30 mouse cellular contexts compared by ENCODE assay signal in genomic region chrX:20418461-20418860, GRCm38 (mm10). TPM values are rescaled to one million over a fixed set of nuclear protein-coding genes. Genes with fewer than 3 reads are reported as not detected.
A peak's percentile ranks its signal among the peaks of the same experiment; 100 is the strongest.
DNase-seq lines count a peak whose midpoint lies in the region; ATAC-seq and TF ChIP-seq lines count a peak whose summit lies in the region.
"Had no signal": no experiment of that assay in that cellular context is flagged by ENCODE, and none has a peak within 500 bp of the region (broad histone marks: within the 10 kb centered on the region; RNA-seq: fewer than 3 reads in every experiment).

No protein-coding gene starts in this region.

- H3K9me3 ChIP-seq in lung, postnatal 0 days (ENCODE audit: low read length): no peaks in the 10 kb centered on the region
- no peaks in the 10 kb centered on the region for H3K9me3 ChIP-seq in limb, embryonic 10.5 days (replicated peaks)
- no peaks in the 10 kb centered on the region for H3K9me3 ChIP-seq in midbrain, embryonic 10.5 days (replicated peaks)
- H3K9me3 ChIP-seq: embryonic facial prominence, embryonic 12.5 days; heart, embryonic 10.5 days; heart, embryonic 15.5 days; hindbrain, embryonic 12.5 days; intestine, embryonic 15.5 days; liver, embryonic 12.5 days had no signal

- H3K4me2 ChIP-seq in lung, postnatal 0 days (replicated peaks; ENCODE audit: low read depth, low read length): no peak overlapping the region
- H3K4me2 ChIP-seq: embryonic facial prominence, embryonic 12.5 days; heart, embryonic 15.5 days; hindbrain, embryonic 12.5 days; intestine, embryonic 15.5 days; liver, embryonic 12.5 days; midbrain, embryonic 11.5 days had no signal

- no peak overlapping the region for H3K9ac ChIP-seq in lung, postnatal 0 days (replicated peaks; ENCODE audit: low read depth)
- H3K9ac ChIP-seq: embryonic facial prominence, embryonic 12.5 days; forebrain, postnatal 0 days; heart, embryonic 15.5 days; hindbrain, embryonic 12.5 days; intestine, embryonic 15.5 days; liver, embryonic 12.5 days; liver, postnatal 0 days had no signal

- H3K4me3 ChIP-seq in lung, postnatal 0 days (ENCODE audit: low read depth, low read length): no peak overlapping the region
- no peak overlapping the region for H3K4me3 ChIP-seq in bone marrow macrophage, adult 2 months (ENCODE audit: insufficient read depth, low read length)
- H3K4me3 ChIP-seq in limb, embryonic 10.5 days: no peak overlapping the region
- no peak overlapping the region for H3K4me3 ChIP-seq in midbrain, embryonic 10.5 days
- H3K4me3 ChIP-seq: embryonic facial prominence, embryonic 12.5 days; erythroblast, embryonic 14.5 days; heart, embryonic 10.5 days; heart, embryonic 15.5 days; hindbrain, embryonic 12.5 days; intestine, embryonic 15.5 days; layer of hippocampus, adult 2 months; left cerebral cortex, adult 2 months; liver, embryonic 12.5 days had no signal

- TF ChIP-seq POLR2A in bone marrow macrophage, adult 2 months (IDR thresholded peaks at IDR 0.05; ENCODE audit: borderline replicate concordance, low read depth, low read length): no peak

- ATAC-seq in lung, postnatal 0 days: no peak
- ATAC-seq: forebrain, postnatal 0 days; hindbrain, postnatal 0 days; intestine, embryonic 15.5 days; liver, embryonic 12.5 days; liver, postnatal 0 days; midbrain, embryonic 16.5 days had no signal

- H3K27ac ChIP-seq in lung, postnatal 0 days (ENCODE audit: low read length): no peak overlapping the region
- H3K27ac ChIP-seq in bone marrow macrophage, adult 2 months (ENCODE audit: insufficient read depth, low read depth, low read length): peak overlapping the region; percentile 61
- no peak overlapping the region for H3K27ac ChIP-seq in limb, embryonic 10.5 days
- no peak overlapping the region for H3K27ac ChIP-seq in midbrain, embryonic 10.5 days (replicated peaks)
- H3K27ac ChIP-seq: embryonic facial prominence, embryonic 12.5 days; heart, embryonic 10.5 days; heart, embryonic 15.5 days; hindbrain, embryonic 12.5 days; hindbrain, postnatal 0 days; intestine, embryonic 15.5 days; layer of hippocampus, adult 2 months; left cerebral cortex, adult 2 months; liver, embryonic 12.5 days had no signal

- no peaks in the 10 kb centered on the region for H3K36me3 ChIP-seq in lung, postnatal 0 days (ENCODE audit: insufficient read depth, low read length)
- no peaks in the 10 kb centered on the region for H3K36me3 ChIP-seq in limb, embryonic 10.5 days
- no peaks in the 10 kb centered on the region for H3K36me3 ChIP-seq in midbrain, embryonic 10.5 days
- H3K36me3 ChIP-seq: embryonic facial prominence, embryonic 12.5 days; heart, embryonic 10.5 days; heart, embryonic 15.5 days; hindbrain, embryonic 12.5 days; intestine, embryonic 15.5 days; liver, embryonic 12.5 days had no signal

- peak; percentile 6 for DNase-seq in lung, postnatal 0 days (ENCODE audit: low spot score)
- DNase-seq in lung, postnatal 10 days: no peak
- DNase-seq in MN1 (ENCODE audit: low spot score): peak; percentile 16
- DNase-seq in left cerebral cortex, postnatal 25 days (ENCODE audit: low spot score in 2 of 2): no peak
- DNase-seq in limb, embryonic 10.5 days (ENCODE audit: low spot score): no peak
- no peak for DNase-seq in midbrain, embryonic 10.5 days (ENCODE audit: low spot score)
- no peak for DNase-seq in heart, adult 8-10 months (ENCODE audit: low spot score)
- DNase-seq: B cell, adult 2 months; cerebellum, adult 11 months; cerebellum, adult 9-10 months; cerebellum, postnatal 36 days; forebrain, postnatal 0 days; gastrocnemius, postnatal 10 days; kidney, adult 2 months; kidney, postnatal 36 days; liver, postnatal 0 days; right cerebral cortex, adult 18-20 months had no signal

- intact Hi-C loops in left cerebral cortex, postnatal 25 days (cut with DNase I): no loop called here

- H3K4me1 ChIP-seq in lung, postnatal 0 days (ENCODE audit: insufficient read depth, low read depth, low read length): no peaks in the 10 kb centered on the region
- H3K4me1 ChIP-seq in bone marrow macrophage, adult 2 months (ENCODE audit: control insufficient read depth, insufficient read depth, low read length): peaks cover 2% of the 10 kb centered on the region; the same call in 1 of the 2 replicates
- H3K4me1 ChIP-seq in limb, embryonic 10.5 days: no peaks in the 10 kb centered on the region
- H3K4me1 ChIP-seq in midbrain, embryonic 10.5 days: no peaks in the 10 kb centered on the region
- H3K4me1 ChIP-seq: embryonic facial prominence, embryonic 12.5 days; heart, embryonic 10.5 days; heart, embryonic 15.5 days; hindbrain, embryonic 12.5 days; intestine, embryonic 15.5 days; liver, embryonic 12.5 days had no signal

- TF ChIP-seq EP300 in lung, postnatal 0 days (IDR thresholded peaks at IDR 0.05): no peak

- H3K27me3 ChIP-seq in lung, postnatal 0 days (replicated peaks; ENCODE audit: insufficient read depth, low read length): no peaks in the 10 kb centered on the region
- no peaks in the 10 kb centered on the region for H3K27me3 ChIP-seq in limb, embryonic 10.5 days (ENCODE audit: low read depth, poor library complexity, severe bottlenecking)
- no peaks in the 10 kb centered on the region for H3K27me3 ChIP-seq in midbrain, embryonic 10.5 days (ENCODE audit: low read depth, poor library complexity, severe bottlenecking)
- H3K27me3 ChIP-seq: embryonic facial prominence, embryonic 12.5 days; heart, embryonic 15.5 days; hindbrain, embryonic 12.5 days; intestine, embryonic 15.5 days; liver, embryonic 12.5 days had no signal

- 80% methylated on average over 2 of the region's 2 CpGs for WGBS in lung, postnatal 0 days
- 93% methylated on average over 2 of the region's 2 CpGs for WGBS in limb, embryonic 10.5 days
- 90% methylated on average over 2 of the region's 2 CpGs for WGBS in midbrain, embryonic 10.5 days

- no peak for TF ChIP-seq CTCF in lung, postnatal 0 days (IDR thresholded peaks at IDR 0.05)
- TF ChIP-seq CTCF in bone marrow macrophage, adult 2 months (IDR thresholded peaks at IDR 0.05; ENCODE audit: low read depth, low read length): no peak

RNA-seq across cellular contexts. Expression of gene Jade3, which starts 7.0 kb away (rescaled TPM):
- polyA plus RNA-seq in lung, postnatal 0 days (2015; fragmentation: Nextera tagmentation; extraction: Ambion mirVana): 6.2 and 6.3 TPM in 2 replicates
- 2.5 and 2.7 TPM in 2 replicates for polyA plus RNA-seq in bone marrow macrophage, adult 2 months (2012; ENCODE audit: insufficient read depth, insufficient read length, missing spikeins)
- total RNA-seq in left cerebral cortex, postnatal 25 days (2021): 1 to 10 TPM; 7.0 to 8.3 TPM
- polyA plus RNA-seq in limb, embryonic 10.5 days (2016; fragmentation: Nextera tagmentation; extraction: Ambion mirVana): 11.7 and 12.6 TPM in 2 replicates
- polyA plus RNA-seq in midbrain, embryonic 10.5 days (2016; fragmentation: Nextera tagmentation; extraction: Ambion mirVana): 9.2 and 11.1 TPM in 2 replicates
- 1 to 10 TPM; 1.4 to 3.0 (median 1.7) TPM for total RNA-seq in heart, adult 8-10 months (2022)

RNA-seq across cellular contexts. Expression of gene Rp2, which starts 54.2 kb away (rescaled TPM):
- polyA plus RNA-seq in lung, postnatal 0 days (2015; fragmentation: Nextera tagmentation; extraction: Ambion mirVana): 11.7 and 13.8 TPM in 2 replicates
- 103 and 104 TPM in 2 replicates for polyA plus RNA-seq in bone marrow macrophage, adult 2 months (2012; ENCODE audit: insufficient read depth, insufficient read length, missing spikeins)
- total RNA-seq in left cerebral cortex, postnatal 25 days (2021): 10 to 100 TPM; 15.1 to 15.9 TPM
- 15.1 and 18.5 TPM in 2 replicates for polyA plus RNA-seq in limb, embryonic 10.5 days (2016; fragmentation: Nextera tagmentation; extraction: Ambion mirVana)
- 17.4 and 21.6 TPM in 2 replicates for polyA plus RNA-seq in midbrain, embryonic 10.5 days (2016; fragmentation: Nextera tagmentation; extraction: Ambion mirVana)
- 10 to 100 TPM in 2 of 4 experiments, 1 to 10 TPM in 2; 8.4 to 12.2 (median 10.1) TPM for total RNA-seq in heart, adult 8-10 months (2022)

Comparison
In these comparisons a context has a peak if more than half of its experiments do, and no peak if none do; other contexts are left out.
1. DNase-seq: peak in lung, postnatal 0 days (single experiment) and MN1 (single experiment); none in lung, postnatal 10 days (single experiment), left cerebral cortex, postnatal 25 days (0 of 2), limb, embryonic 10.5 days (single experiment), midbrain, embryonic 10.5 days (single experiment) and heart, adult 8-10 months (single experiment).